Mouse (Mus musculus): ENCODE data around the gene Tmod4. TPM values are rescaled to one million over a fixed set of nuclear protein-coding genes. Genes with fewer than 3 reads are reported as not detected.

Tmod4 gene
- polyA plus RNA-seq (2015; fragmentation: Nextera tagmentation; extraction: Ambion mirVana) = 1.3 and 2.1 TPM in 2 replicates

DNA sequence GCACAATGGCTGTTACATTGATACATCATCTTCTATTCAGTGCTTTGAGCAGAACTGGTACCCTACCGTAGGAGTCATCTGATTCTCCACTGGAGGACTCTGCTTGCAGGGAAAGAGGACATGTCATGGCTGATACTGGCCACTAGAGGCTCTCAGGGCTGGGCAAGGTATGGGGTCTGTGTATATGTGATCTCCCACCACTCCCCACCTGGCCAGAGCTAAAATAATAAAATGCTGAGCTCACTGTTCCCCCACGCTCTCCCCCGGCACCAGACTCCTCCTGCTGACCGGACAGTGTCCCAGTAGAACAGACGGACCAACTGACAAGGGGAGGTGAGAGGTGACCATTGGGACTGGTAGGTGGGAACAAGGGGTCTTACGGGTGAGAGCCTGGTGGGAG, at the start of gene Tmod4:
Gene Tmod4, plus strand, starts transcription at position 231 of the 400 bp plus-strand sequence.

GRCm38 (mm10) chr3:95106338-95107117, 17.7 kb upstream of the Tmod4 start, which contains the start of gene Pip5k1a:
Gene Pip5k1a (minus strand): TSS chr3:95106930.

DNA sequence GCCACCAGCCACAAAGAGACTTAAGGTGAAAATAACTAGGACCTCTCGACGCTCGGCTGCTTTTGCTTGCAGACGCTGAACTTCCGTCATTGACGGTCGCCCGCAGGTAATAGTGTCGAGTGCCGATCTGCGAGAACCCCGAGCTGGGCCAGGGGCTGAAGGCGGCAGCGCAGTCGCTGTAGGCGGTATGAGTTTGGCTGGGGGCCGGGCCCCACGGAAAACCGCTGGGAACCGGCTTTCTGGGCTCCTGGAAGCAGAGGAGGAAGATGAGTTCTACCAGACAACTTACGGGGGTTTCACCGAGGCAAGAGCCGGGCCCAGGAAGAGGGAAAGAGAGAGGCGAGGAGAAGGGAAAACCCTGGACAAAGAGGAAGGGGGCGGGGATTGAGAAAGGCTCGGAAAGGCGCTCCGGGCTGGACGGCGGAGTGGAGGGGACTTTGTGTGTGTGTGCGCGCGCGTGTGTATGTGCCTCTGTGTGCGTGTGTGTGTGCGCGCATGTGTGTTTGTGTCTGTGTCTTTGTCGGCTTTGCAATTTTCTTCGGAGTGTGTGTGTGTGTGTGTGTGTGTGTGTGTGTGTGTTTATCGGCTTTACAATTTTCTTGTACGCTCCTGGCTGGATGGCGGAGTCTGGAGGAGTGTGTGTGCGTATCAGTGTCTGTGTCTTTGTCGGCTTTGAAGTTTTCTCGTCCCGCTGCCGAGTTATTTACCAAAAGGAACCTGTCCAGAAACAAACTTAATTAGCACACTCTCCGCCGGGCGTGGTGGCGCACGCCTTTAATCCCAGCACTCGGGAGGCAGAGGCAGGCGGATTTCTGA, 13.2 kb upstream of the Tmod4 start, which contains the start of gene Vps72:
Gene Vps72, plus strand, starts transcription at position 112 of the 816 bp plus-strand sequence.

GRCm38 (mm10) chr3:95133680-95134101, 9.4 kb downstream of the Tmod4 start, which contains the start of the genes Scnm1 and Lysmd1:
Gene Scnm1 (minus strand): TSS chr3:95134011.
Gene Lysmd1 (plus strand): TSS chr3:95134088.

GRCm38 (mm10) chr3:95141952-95142616, 17.8 kb downstream of the Tmod4 start, which contains the start of gene Tnfaip8l2:
Gene Tnfaip8l2 (minus strand): TSS chr3:95142360.

GRCm38 (mm10) chr3:95159987-95160963, 36.0 kb downstream of the Tmod4 start, which contains the start of gene Sema6c:
Gene Sema6c (plus strand): TSS chr3:95160457.

Other genes with a start within 250 kb of the Tmod4 start
- 256 TPM in 2 replicates for gene Psmb4, start 237.5 kb upstream of the Tmod4 start, polyA plus RNA-seq (2015; fragmentation: Nextera tagmentation; extraction: Ambion mirVana)
- gene Selenbp1, start 191.4 kb upstream of the Tmod4 start, polyA plus RNA-seq (2015; fragmentation: Nextera tagmentation; extraction: Ambion mirVana) = 88.8 and 90.4 TPM in 2 replicates
- 2.4 and 3.7 TPM in 2 replicates for gene Rfx5, start 170.4 kb upstream of the Tmod4 start, polyA plus RNA-seq (2015; fragmentation: Nextera tagmentation; extraction: Ambion mirVana)
- 9.8 and 9.9 TPM in 2 replicates for gene Pi4kb, start 149.7 kb upstream of the Tmod4 start, polyA plus RNA-seq (2015; fragmentation: Nextera tagmentation; extraction: Ambion mirVana)
- gene Zfp687, start 109.0 kb upstream of the Tmod4 start, polyA plus RNA-seq (2015; fragmentation: Nextera tagmentation; extraction: Ambion mirVana) = 9.0 and 9.9 TPM in 2 replicates
- gene Psmd4, start 81.9 kb upstream of the Tmod4 start, polyA plus RNA-seq (2015; fragmentation: Nextera tagmentation; extraction: Ambion mirVana) = 183 and 187 TPM in 2 replicates
- gene Pip5k1a, start 17.5 kb upstream of the Tmod4 start, polyA plus RNA-seq (2015; fragmentation: Nextera tagmentation; extraction: Ambion mirVana) = 13.8 and 15.1 TPM in 2 replicates
- gene Vps72, start 13.5 kb upstream of the Tmod4 start, polyA plus RNA-seq (2015; fragmentation: Nextera tagmentation; extraction: Ambion mirVana) = 49.8 and 56.7 TPM in 2 replicates
- 42.9 and 44.7 TPM in 2 replicates for gene Scnm1, start 9.5 kb downstream of the Tmod4 start, polyA plus RNA-seq (2015; fragmentation: Nextera tagmentation; extraction: Ambion mirVana)
- 7.0 and 9.5 TPM in 2 replicates for gene Lysmd1, start 9.6 kb downstream of the Tmod4 start, polyA plus RNA-seq (2015; fragmentation: Nextera tagmentation; extraction: Ambion mirVana)
- 22.2 and 26.2 TPM in 2 replicates for gene Tnfaip8l2, start 17.9 kb downstream of the Tmod4 start, polyA plus RNA-seq (2015; fragmentation: Nextera tagmentation; extraction: Ambion mirVana)
- 0.72 and 0.96 TPM in 2 replicates for gene Sema6c, start 36.0 kb downstream of the Tmod4 start, polyA plus RNA-seq (2015; fragmentation: Nextera tagmentation; extraction: Ambion mirVana)
- gene Gabpb2, start 93.4 kb downstream of the Tmod4 start, polyA plus RNA-seq (2015; fragmentation: Nextera tagmentation; extraction: Ambion mirVana) = 10.6 and 10.9 TPM in 2 replicates
- gene Cdc42se1, start 104.3 kb downstream of the Tmod4 start, polyA plus RNA-seq (2015; fragmentation: Nextera tagmentation; extraction: Ambion mirVana) = 62.9 and 76.5 TPM in 2 replicates
- 3.5 and 4.2 TPM in 2 replicates for gene Mllt11, start 107.7 kb downstream of the Tmod4 start, polyA plus RNA-seq (2015; fragmentation: Nextera tagmentation; extraction: Ambion mirVana)
- 0.31 and 0.46 TPM in 2 replicates for gene Gm128, start 117.1 kb downstream of the Tmod4 start, polyA plus RNA-seq (2015; fragmentation: Nextera tagmentation; extraction: Ambion mirVana)
- gene Bnipl, start 126.7 kb downstream of the Tmod4 start, polyA plus RNA-seq (2015; fragmentation: Nextera tagmentation; extraction: Ambion mirVana) = not detected in 2 replicates
- 28.2 and 36.1 TPM in 2 replicates for gene Mindy1, start 156.9 kb downstream of the Tmod4 start, polyA plus RNA-seq (2015; fragmentation: Nextera tagmentation; extraction: Ambion mirVana)
- gene Prune1, start 157.6 kb downstream of the Tmod4 start, polyA plus RNA-seq (2015; fragmentation: Nextera tagmentation; extraction: Ambion mirVana) = 7.8 and 8.4 TPM in 2 replicates
- gene Anxa9, start 182.7 kb downstream of the Tmod4 start, polyA plus RNA-seq (2015; fragmentation: Nextera tagmentation; extraction: Ambion mirVana) = 3.6 and 4.8 TPM in 2 replicates
- gene Cers2, start 190.3 kb downstream of the Tmod4 start, polyA plus RNA-seq (2015; fragmentation: Nextera tagmentation; extraction: Ambion mirVana) = 99.7 and 109 TPM in 2 replicates
- 12.7 TPM in 2 replicates for gene Setdb1, start 232.7 kb downstream of the Tmod4 start, polyA plus RNA-seq (2015; fragmentation: Nextera tagmentation; extraction: Ambion mirVana)